Mouse (Mus musculus): ENCODE measurements around the gene Uxs1.

Gene Uxs1

GRCm38 (mm10) chr1:43732100-43732499, 95.5 kb downstream of the Uxs1 start:
- no peak for DNase-seq (ENCODE audit: low read depth in 1 of 2, low spot score in 2 of 2)

GRCm38 (mm10) chr1:43730491-43730924, 97.1 kb downstream of the Uxs1 start, which contains the start of gene 1500015O10Rik:
Gene 1500015O10Rik (plus strand): TSS chr1:43730602.
- DNase-seq (ENCODE audit: low read depth in 1 of 2, low spot score in 2 of 2), result no peak

- no peak for DNase-seq (ENCODE audit: low read depth in 1 of 2, low spot score in 2 of 2)
Observed at GRCm38 (mm10) chr1:43722459-43722858, 105.1 kb downstream of the Uxs1 start.

GRCm38 (mm10) chr1:43718793-43719192, 108.8 kb downstream of the Uxs1 start:
- no peak for DNase-seq (ENCODE audit: low read depth in 1 of 2, low spot score in 2 of 2)

- DNase-seq (ENCODE audit: low read depth in 1 of 2, low spot score in 2 of 2), result no peak
Observed at GRCm38 (mm10) chr1:43717967-43718366, 109.6 kb downstream of the Uxs1 start.

- no peak for DNase-seq (ENCODE audit: low read depth in 1 of 2, low spot score in 2 of 2)
Observed at GRCm38 (mm10) chr1:43714841-43715240, 112.8 kb downstream of the Uxs1 start.

GRCm38 (mm10) chr1:43698577-43699000, 129.0 kb downstream of the Uxs1 start:
- no peak for DNase-seq (ENCODE audit: low read depth in 1 of 2, low spot score in 2 of 2)
